Mouse (Mus musculus): ENCODE measurements around the gene Bmp6.

Gene Bmp6

DNA sequence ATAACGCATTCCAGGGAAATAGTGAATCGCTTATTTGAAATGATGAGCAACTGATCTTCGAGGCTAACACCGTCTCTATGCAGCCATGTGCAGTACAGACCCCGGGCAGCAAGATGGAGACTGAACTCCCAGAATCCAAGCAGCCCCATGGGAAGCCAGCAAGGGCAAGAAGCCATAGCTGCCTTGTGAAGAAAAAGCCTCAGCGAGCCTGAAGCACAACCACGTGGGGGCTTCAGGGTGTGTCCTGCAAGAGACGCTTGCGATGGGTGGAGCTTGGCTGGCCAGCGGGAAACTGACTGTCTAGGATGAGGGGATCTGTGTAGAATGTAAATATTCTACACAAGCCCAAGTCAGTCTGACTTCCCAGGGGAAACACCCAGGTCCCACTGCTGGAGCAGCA is 167.1 kb downstream of the Bmp6 start:
- no peak for DNase-seq (ENCODE audit: low read depth, low spot score)

DNA sequence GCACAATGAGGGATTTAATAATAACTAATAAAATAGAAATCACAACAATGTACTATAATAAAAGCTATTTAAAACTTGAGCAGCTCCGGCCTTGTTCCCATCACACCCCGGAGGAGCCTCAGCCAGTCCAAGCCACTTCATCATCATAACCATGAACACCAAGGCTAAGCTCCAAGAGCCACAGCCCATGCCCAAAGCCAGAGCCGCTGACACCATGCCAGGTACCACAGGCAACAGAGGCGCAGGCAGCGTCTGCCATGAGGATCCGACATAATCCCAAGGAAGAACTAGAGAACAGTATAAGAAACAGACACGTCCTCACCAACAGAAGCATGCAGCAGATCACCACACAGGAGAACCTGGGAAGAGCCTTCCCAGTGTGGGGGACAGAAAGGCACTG is 169.0 kb downstream of the Bmp6 start:
- no peak for DNase-seq (ENCODE audit: low read depth, low spot score)

DNA sequence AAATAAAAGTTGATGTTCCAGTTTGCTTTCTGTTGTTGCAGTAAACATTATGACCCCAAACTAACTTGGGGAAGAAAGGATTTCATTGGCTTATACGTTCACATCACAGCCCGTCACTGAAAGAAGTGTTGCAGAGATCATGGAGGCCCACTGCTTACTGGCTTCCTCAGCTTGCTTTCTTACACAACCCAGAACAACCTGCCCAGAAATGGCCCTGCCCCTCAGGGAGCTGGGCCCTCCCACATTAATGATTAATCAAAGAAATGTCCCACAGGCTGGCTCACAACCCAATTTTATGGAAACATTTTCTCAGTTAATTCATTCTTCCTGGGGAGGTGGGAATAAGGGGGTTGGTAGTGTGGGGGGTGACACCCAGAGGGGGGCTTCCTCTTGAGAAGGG is 170.5 kb downstream of the Bmp6 start:
- DNase-seq (ENCODE audit: low read depth, low spot score) = no peak

DNA sequence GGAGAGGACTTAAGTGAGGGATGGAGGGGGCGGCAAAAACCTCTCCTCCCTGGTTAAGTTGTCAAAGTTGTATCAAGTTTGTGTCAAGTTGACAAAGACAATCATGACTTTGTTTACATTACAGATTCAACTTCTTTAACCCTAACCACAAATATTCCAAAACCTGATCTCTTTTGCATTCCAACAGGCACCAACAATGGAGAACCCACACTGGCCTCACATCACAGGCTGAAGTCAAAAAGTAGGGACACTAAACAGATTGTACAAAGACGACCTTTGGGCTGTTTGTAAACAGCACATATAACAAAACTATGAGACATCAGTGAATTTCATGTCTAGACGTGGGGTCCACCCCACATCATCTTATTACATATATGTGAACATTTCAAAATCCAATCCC is 170.9 kb downstream of the Bmp6 start:
- no peak for DNase-seq (ENCODE audit: low read depth, low spot score)

DNA sequence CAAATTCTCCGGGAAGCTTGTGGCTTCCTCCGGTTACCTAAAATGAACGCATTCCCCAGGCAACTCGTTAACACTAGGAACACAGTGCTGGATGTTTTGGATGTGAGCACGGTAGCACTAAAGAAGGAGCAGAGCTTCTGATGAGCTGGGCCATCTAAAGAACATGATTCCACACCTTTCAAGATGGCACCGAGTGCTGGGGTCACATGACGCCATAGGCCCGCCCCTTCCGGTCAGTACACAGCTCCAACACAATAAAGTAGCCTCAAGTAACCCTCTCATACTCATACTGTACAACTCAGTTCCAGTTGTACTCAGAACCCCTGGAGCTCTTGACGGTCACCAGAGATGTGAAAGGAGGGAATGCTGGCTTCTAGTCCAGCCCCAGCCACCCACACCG is 171.7 kb downstream of the Bmp6 start:
- DNase-seq (ENCODE audit: low read depth, low spot score) = no peak

DNA sequence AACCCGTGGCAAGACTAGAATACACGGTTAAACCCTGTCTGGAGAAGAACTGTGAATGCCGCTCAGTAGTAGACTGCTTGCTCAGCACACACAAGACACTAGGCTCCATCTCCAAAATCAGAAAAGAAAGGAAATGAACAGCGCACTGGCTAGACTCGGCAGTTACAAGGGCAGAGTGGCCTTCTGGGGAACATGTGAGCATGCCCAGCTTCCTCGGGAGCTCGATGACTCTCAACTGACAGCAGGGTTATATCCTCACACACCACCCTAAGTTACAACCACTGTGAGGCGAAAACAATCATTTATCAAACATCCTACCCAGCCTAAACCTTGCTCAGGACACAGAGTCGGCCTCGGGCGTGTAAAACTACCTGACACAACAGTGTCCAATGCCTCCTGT is 175.4 kb downstream of the Bmp6 start:
- no peak for DNase-seq (ENCODE audit: low read depth, low spot score)

DNA sequence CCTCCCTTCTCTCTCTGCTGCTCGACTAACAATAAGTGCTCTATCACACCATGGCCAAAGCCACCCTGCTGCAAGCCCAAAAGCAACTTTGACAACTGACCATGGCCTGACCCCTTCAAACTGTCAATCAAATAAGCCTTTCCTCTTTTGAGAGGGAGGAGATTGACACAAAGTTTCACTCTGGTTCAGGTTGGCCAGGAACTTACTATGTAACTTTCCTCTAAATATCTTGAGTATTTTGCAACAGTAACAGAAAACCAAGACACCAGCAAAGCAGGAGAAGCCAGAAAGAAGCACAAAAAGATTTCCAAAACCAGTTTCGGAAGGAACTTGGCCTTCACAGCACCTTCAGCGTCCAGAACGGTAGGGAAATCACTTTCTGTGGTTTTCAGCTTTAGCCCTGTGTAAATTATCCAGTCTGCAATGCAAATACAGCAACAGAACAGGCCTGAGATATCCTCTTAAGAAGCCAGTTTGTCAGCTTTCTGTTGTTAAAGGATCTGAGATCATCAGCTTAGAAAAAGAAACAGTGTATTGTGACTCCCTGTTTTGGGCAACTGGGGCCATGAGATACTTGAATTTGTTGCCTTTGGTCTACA is 177.2 kb downstream of the Bmp6 start:
- no peak for DNase-seq (ENCODE audit: low read depth, low spot score)

DNA sequence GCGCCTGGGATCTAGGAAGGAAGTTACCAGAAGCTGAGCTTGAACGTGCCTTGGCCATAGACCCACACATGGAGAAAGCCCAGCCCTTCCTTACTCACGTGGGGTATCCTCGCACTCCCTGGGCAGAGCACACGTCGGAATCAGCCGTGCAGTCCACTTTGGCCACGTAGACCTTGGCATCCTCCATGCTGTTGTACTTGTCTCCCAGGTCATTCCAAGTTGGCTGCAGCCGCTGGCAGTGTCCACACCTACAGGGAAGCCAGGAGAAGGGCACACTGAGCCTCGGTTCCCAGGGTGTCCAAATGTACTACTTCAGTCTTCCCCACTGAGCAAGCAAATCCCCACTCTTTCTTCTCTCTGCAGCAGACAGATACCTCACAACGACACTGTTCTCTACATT is 178.3 kb downstream of the Bmp6 start:
- no peak for DNase-seq (ENCODE audit: low read depth, low spot score)

DNA sequence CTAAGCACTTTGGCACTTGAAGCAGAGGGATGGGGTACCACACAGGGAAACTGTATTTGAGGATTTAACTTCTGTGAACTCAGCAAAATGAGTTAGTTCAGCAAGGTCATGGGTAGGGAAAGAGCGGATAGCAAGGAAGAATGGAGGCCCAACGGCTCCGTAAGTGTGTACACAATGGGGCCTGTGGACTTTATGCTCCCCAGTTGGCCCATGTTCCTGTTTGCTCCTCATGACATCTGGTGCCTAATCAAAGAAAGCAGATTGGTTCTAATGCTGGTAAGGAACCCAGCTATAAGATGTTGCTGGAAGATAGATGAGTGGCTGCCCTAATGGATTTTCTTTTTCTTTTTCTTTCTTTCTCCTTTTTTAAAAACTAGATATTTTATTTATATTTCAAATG is 180.4 kb downstream of the Bmp6 start:
- no peak for DNase-seq (ENCODE audit: low read depth, low spot score)

DNA sequence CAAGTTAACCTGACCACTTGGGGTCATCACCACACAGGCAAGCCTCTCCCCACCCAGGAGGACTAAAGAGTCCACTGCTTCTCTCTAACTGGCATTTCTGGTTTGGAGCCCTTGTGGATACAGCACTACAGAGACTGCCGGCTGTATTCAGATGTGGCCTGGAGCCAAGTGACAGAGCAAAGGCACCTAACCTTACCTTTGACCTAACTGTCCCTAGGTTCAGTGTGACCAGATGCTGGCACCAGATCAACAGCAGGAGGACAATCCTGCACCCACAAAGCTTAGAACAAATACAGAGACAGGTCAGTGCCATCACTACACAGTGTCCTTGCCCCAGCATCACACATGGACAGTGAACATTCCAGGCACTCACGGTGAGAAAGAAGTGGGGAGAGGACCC is 181.2 kb downstream of the Bmp6 start:
- no peak for DNase-seq (ENCODE audit: low read depth, low spot score)

DNA sequence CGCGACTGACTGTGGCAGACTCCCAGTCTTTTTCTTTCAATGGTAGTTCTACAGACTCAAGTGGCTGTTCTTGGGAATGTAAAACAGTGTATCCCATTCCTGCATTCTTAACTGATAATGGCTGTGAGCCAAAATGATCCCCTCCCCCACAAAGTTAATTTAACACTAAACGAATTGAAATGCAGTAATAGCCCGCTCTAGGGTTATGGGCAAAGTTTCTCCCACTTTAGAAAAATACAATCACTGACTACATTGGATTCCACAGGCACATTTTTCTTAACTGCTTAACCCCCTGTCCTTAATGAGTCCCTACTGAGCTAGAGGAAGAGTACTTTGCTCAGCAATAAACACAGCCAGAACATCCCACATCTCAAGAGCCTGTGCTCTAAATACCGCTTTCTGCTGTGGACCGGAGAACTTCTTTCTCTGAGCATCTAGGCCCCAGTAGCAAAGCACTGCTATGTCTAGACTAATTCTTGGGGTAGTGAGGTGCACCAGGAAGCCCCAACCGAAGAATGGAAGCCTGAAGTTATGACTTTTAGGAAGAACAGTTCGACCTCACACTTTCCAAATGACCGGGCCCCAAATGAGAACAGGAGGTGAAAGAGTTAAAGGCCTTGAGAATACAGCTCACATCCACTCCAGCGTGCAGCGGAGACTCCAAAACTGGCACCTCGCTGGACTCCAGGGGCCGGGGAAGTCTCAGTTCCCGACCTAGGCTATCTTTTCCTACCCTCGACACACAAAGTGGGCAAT is 182.3 kb downstream of the Bmp6 start:
- no peak for DNase-seq (ENCODE audit: low read depth, low spot score)

DNA sequence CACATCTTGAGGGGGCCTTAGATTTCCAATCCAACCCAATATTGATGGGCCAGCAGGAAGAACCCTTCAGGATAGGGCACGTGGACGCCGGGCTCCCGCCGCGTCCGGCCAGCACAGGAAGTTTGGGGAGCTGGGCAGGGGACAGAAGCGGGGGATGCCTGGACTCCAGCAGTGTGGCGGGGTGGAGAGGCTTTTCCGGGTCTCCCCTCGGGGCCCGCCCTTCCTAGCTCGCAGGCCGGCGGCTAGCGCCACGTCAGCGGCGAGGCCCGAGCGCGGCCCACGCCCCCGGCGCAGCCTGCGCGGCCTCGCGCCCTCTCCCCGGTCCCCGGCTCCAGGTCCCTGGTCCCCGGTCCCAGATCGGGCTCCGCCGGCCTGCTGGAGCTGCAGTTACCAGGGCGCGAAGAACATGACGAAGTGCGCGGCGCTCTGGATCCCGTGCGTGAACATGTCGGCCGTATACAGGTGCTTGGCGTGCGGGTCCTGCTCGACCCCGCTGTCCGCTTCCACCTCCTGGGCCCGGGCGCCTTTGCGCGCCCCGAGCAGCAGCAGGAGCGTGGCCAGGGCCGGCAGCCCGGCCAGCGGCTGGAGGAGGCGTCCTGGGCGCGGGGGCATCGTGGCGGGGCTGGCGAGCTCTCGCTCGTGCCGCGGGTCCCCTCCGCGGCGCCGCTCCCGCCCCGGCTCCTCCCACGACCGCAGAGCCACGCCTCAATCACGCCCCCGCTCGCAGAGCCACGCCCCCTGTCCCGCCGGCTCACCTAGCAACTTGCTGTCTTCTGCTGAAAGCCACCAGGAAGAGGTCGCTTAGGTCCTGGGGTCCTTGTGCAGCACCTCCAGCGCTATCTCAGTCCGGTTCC is 183.1 kb downstream of the Bmp6 start:
- DNase-seq (ENCODE audit: low read depth, low spot score) = peak; percentile 85

DNA sequence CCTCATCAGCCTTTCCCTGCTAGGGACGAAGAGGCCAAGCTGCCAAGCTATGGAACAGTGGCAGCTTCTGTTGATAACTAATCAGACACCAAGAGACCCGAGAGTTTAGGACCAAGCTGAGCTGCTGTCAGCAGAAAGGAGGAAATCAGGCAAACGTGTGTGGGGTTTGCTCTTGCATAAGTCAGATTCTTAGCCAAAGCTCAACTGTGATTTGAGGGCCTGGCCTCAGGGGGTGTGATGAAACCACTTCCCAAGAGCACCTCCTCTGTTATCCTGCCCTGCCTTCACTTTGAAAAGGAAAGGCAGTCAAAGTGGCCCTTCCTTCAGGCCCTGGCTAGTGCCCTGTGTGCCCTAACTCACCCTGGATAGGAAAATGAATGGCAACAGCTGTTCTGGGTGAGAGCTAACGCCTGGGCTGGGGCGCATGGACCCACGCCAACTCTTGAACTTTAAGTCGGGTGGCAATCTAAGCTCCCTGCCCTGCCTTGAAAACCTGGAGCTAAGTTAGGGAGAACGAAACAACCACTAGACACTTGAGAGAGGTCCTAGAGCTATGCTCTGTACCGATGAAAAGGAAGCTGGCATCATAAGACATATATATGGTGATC is 183.9 kb downstream of the Bmp6 start, which contains the start of gene Txndc5:
TSS of gene Txndc5 (minus strand) at position 138 of the 608 bp plus-strand sequence.
- DNase-seq (ENCODE audit: low read depth, low spot score) = no peak

DNA sequence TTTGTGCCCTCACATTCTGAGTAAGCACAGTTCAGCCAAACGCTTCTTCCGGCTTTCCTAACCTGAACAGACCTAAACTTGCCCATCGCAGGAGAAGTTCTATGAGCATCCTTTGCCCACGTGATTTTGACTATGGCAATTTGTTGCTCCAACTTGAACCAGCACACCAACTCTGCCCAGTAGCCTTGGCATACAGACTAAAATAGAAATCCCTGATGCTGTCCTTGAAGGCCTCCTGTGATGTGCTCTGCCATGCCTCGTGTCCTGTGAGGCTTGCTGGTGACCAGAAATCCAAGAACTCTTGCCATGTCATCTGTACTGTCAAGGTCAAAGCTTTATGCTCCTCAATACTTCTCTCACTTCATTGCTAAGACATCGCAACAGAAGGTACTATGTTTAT is 184.7 kb downstream of the Bmp6 start:
- no peak for DNase-seq (ENCODE audit: low read depth, low spot score)

DNA sequence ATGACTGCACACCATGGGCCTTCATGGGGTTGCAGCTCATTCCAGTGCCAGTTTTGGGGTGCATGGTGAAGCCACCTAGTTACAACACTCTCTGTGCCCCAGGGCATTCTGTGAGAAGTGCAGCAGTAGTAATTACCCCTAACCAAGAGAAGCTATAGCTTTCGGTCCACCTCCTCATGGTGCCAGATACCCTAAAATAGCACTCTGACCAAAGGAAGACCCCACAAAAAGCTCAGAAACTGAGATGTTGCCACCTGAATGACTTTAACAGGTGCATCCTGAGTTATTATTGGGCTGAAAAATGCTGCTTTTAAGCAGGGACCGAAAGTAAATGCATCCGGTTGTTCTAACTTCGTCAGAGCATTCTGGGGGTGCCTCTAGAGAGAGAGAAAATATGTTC is 186.6 kb downstream of the Bmp6 start:
- no peak for DNase-seq (ENCODE audit: low read depth, low spot score)

DNA sequence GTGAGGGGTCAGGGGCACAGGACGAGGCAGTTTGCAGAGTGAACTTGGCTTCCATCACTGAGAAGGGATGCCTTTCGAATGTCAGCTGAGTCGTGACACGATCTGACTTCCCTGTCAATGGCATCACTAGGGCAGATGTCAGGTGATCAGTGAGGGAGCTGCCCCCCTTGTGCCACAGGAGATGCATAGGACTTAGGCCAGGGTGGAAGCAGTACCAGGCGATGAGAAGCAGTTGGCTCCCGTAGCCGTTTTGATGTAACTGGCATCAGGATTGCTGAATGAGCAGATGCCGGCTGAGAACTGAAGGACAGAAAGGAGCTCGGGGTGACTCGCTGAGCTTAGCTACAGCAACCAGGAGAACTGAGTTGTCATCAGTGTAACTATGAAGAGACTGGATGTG is 188.6 kb downstream of the Bmp6 start:
- DNase-seq (ENCODE audit: low read depth, low spot score) = no peak

DNA sequence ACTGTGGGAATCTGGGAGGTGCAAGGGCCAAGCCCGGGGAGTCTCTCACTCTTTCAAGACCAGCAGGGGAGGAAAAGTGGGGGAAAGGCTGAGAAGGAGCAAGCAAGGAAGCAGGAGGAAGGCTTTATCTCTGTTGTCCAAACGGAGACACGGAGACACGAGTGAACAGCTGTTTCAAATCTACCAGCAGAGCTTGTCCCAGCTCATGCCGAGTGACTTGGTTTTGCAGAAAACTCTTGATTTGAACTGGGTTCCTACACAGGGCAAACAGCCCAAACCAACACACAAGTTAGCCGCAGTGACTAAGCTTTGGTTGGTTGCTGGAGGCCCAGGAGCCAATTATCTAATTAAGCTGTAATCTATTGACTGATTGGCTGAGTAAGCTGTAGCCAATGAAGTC is 189.1 kb downstream of the Bmp6 start:
- DNase-seq (ENCODE audit: low read depth, low spot score) = no peak

DNA sequence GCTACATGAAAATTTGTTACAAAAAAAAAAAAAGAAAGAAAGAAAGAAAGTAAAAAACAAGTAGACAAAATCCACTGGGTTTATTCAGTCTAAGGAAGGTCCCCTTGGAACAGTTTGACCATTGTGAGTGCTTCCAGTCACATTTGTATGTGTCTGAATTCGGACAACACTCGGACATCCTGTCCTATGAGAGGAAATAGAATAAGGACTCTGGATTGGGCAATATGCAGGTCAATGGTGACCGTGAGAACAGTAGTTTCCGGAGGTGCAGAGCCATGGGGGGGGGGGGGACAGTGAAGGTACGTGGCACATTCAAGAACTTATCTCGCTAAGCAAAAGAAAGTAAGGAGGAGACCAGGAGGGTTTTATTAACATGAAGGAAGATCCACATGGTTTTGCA is 189.8 kb downstream of the Bmp6 start:
- no peak for DNase-seq (ENCODE audit: low read depth, low spot score)

DNA sequence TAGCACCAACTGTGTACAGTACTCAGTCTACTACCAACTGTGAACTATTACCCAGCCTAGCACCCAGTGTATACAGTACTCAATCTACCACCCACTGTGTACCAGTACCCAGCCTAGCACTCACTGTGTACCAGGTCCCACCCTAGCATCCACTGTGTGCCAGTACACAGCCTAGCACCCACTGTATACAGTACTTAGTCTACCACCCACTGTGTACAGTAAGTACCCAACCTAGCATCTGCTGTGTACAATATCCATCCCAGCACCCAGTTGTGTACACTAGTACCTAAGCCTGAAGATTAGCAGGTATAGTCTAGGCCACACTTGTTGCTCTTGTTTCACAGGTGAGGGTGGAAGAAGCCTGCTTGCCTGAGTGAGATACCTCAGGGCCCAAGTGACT is 192.6 kb downstream of the Bmp6 start:
- DNase-seq (ENCODE audit: low read depth, low spot score) = no peak

DNA sequence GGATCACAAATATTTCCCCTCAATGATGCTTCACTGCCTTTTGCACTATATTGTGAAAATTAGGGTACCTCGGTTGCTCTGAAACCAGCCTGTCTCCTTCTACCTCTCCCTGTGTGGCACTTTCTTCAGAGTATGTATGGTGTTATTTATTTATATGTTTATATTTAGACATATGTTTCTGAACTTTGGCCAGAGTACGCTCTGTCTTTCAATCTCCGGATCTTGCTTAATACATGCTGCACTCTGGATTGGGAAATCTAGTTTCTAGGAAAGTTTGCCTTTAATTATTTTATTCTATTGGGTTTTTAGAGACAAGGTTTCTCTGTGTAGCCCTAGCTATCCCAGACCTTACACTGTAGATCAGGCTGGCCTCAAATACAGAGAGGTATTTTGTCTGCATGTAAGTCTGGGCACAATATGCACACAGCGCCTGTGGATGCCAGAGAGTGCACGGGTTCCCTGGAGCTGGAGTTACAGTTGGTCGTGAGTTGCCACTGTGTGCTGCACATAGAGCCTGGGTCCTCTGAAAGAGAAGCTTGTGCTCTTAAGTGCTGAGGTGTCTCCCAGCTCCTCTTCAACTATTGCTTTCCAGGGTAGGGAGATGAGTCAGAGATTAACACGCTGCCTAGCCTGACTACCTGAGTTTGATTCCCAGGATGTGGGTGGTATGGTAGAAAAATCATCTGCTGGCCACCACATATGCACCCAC is 194.4 kb downstream of the Bmp6 start:
- no peak for DNase-seq (ENCODE audit: low read depth, low spot score)

DNA sequence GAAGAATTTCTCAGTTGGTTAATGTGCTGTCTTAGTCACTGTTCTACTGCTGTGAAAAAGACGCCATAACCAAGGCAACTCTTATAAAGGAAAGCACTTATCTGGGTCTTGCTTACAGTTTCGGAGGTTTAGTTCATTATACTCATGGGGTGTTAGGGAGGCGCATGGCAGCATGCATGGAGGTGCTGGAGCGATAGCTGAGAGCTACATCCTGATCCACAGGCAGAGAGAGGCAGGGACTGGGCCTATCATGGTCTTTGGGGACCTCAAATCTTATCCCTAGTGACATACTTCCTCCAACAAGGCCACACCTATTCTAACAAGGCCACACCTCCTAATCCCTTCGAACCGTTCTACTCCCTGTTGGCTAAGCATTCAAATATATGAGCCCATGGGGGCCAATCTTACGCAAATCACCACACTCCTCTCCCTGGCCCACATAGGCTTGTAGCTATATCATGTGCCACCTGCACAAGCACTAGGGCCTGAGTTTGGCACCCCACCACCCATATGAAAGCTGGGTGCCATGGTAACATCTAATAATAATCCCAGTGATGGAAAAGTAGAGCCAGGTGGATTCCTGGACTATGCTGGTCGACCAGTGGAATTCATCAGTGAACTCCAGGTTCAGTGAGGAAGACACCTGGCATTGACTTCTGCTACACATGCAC is 198.7 kb downstream of the Bmp6 start:
- DNase-seq (ENCODE audit: low read depth, low spot score) = no peak
